Mouse (Mus musculus) cerebellum, postnatal 25 days (tissue): Measurements from ENCODE around the gene Dapk1.

ENCODE experiments used
- DNase-seq, 2 experiments: peaks; one replicate each; pipeline ENCODE4 v3.0.0; 2021; ENCODE audit warnings: mixed read lengths in 2 of 2

Gene Dapk1

GRCm38 (mm10) chr13:60696323-60696722, 94.6 kb downstream of the Dapk1 start:
- no peak for DNase-seq

DNA sequence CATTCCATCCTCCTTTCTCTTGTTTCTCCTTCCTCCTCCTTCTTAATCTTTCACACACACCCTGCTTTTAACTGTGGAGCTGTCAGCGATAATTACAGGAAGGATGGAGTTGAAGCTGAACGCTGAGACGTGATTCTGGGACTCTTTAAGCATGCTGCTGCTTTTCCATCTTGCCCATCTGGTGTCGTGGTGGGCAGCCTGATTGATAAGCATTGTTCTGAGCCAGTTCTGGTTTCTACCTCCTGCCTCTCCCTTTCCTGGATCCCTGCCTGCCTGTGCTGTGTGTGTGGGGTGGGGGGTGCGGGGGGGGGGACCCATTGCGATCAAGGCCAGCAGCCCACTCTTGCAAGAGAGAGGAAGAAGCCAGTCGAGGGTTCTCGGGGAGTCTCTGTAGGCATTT, 95.0 kb downstream of the Dapk1 start:
- DNase-seq = no peak

DNA sequence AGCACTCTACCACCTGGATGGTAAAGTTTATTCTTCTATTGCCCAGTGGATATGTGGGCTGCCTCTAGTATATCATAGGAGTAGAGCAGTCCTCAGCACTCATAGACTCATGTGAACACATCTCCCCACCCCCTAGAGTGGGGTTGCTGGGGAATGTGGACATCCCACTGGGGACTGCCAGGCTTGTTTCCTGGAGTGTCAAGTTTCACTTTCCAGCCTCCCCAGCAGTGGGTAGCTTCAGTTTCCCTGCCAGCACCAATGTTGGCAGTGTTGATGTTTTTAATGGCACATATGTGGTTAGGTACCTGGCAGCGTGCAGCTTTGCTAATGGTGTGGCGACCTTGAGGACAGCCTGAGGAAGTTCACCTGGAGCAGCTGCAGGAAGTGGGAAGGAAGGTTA, 96.3 kb downstream of the Dapk1 start:
- DNase-seq = no peak

GRCm38 (mm10) chr13:60701671-60702171, 100.0 kb downstream of the Dapk1 start:
- DNase-seq = no peak

DNA sequence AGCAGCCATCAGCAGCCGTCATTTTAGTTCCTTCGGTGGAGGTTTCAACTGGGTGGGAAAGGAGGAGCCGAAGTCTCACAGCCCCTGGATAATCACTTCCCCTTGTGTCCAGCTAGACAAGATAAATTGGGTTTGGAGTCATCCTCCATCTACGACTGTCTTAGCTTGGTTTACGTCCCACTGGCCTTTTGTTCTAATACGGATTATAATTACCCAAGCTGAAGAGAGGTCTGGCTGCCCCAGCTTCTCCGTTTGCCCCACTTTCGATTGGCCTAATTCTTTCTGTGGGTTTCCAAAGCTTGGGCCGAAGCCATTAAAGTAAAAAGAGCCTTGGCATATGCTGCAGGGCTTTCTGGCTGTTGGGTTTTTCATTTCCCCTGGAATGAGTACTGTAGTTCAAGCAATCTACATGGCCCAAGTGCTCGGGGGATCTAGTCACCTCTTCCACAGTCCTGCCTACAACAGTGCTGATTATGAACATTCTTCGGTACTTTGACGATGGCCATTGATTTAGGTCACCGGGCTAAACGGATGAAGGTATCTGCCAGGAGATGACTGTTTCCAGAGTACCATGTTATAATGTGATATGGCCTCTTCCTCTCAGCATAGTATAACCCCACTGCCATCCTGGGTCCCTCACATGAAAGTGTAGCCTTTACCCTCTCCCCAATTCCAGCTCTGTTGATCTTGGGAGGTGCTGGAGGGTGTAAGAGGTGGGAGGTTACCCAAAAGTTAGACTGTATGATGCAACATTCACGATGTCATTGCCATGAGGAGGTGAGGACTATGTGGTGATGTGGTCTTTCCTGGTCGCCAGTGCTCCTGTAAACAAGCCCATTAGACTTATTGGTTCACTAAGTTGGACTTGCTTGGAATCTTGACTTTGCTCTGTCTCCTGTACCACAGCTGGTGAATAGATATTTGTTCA, 106.1 kb downstream of the Dapk1 start:
- peak in 1 of 2 experiments; percentile 28 for DNase-seq

GRCm38 (mm10) chr13:60709136-60709535, 107.4 kb downstream of the Dapk1 start:
- DNase-seq = no peak

GRCm38 (mm10) chr13:60710963-60711362, 109.2 kb downstream of the Dapk1 start:
- no peak for DNase-seq

DNA sequence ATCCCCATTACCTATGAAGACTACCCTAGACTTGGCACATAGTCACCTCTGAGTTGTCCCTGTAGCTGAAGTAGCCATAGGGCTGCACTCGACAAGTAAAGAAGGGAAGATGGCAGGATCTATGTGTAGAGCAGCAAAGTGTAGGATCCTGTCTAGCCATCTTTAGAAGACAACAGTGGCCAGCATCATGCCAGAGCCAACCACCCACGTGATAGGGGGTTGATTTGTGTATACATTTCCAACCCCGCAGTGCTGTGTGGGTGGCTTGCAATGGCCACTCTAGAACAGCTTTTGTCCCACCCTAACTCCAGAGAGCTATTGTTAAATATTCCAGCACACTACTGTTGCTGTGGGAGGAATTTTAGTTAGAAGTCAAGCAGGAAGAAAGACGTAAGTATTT, 111.8 kb downstream of the Dapk1 start:
- no peak for DNase-seq

GRCm38 (mm10) chr13:60716107-60716506, 114.4 kb downstream of the Dapk1 start:
- DNase-seq = no peak

DNA sequence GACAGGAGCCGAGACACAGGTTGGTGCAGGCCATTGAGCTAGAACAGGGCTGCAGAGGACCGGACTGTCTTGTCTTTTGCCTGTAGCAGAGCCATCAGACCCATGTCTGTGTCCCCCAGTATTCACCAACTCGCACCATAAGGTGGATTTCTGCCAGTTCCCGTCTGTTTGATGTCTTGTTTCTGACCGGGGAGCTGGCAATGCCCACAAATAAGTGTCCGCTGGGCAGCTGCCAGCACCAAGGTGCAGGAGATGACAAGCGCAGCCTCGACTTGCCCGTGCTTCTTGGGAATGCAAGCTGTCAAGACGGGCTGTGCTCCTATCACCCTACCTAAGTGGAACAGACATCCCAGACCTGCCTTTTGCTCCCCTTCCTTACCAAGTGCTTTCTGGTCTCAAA, 115.7 kb downstream of the Dapk1 start:
- DNase-seq = no peak

- DNase-seq = no peak
These were observed 117.8 kb downstream of the Dapk1 start for GRCm38 (mm10) chr13:60719581-60719980.

GRCm38 (mm10) chr13:60722763-60723162, 121.0 kb downstream of the Dapk1 start:
- no peak for DNase-seq

GRCm38 (mm10) chr13:60728276-60729054, 126.7 kb downstream of the Dapk1 start:
- no peak for DNase-seq

- no peak for DNase-seq
These were observed 127.3 kb downstream of the Dapk1 start for GRCm38 (mm10) chr13:60729055-60729402.

- DNase-seq = no peak
These were observed 128.8 kb downstream of the Dapk1 start for GRCm38 (mm10) chr13:60730587-60730986.

- no peak for DNase-seq
These were observed 129.3 kb downstream of the Dapk1 start for GRCm38 (mm10) chr13:60731001-60731400.

- peak; percentile 42 to 54 for DNase-seq
These were observed 133.6 kb downstream of the Dapk1 start for GRCm38 (mm10) chr13:60735306-60735705.

- DNase-seq = peak in 1 of 2 experiments; percentile 14
These were observed 134.8 kb downstream of the Dapk1 start for GRCm38 (mm10) chr13:60736421-60737105.

GRCm38 (mm10) chr13:60737632-60738324, 136.0 kb downstream of the Dapk1 start:
- DNase-seq = peak in 1 of 2 experiments; percentile 21

GRCm38 (mm10) chr13:60738429-60738828, 136.7 kb downstream of the Dapk1 start:
- peak; percentile 66 to 80 for DNase-seq

GRCm38 (mm10) chr13:60740248-60740647, 138.5 kb downstream of the Dapk1 start:
- DNase-seq = no peak

- no peak for DNase-seq
These were observed 140.9 kb downstream of the Dapk1 start for GRCm38 (mm10) chr13:60742611-60743010.
